Mouse (Mus musculus): Measurements from ENCODE around the gene Col4a4. TPM values are rescaled to one million over a fixed set of nuclear protein-coding genes. Genes with fewer than 3 reads are reported as not detected.

Col4a4 gene
- total and polyA plus RNA-seq, 3 experiments, result 0.27 TPM; not detected in 2

GRCm38 (mm10) chr1:82451927-82452651, 134.6 kb downstream of the Col4a4 start:
- TF ChIP-seq POLR2AphosphoS5 (IDR thresholded peaks at IDR 0.05; ENCODE audit: insufficient replicate concordance, low read depth, low read length), result no peak
- TF ChIP-seq CTCF (IDR thresholded peaks at IDR 0.05; ENCODE audit: low read depth, low read length), result no peak
- TF ChIP-seq GATA2 (IDR thresholded peaks at IDR 0.05; ENCODE audit: borderline replicate concordance, low read depth, low read length), result no peak
- no peak for TF ChIP-seq TAL1 (conservative IDR thresholded peaks at IDR 0.05; ENCODE audit: low read depth, low read length)
- no peak for TF ChIP-seq GATA1 (IDR thresholded peaks at IDR 0.05; ENCODE audit: borderline replicate concordance, low read length)
- Histone ChIP-seq H3K4me3 (ENCODE audit: low read depth, low read length) (no peak overlapping the region), H3K4me1 (ENCODE audit: insufficient read depth, low read depth, low read length) (no peaks in the 10 kb centered on the region), H3K27me3 (ENCODE audit: insufficient read depth, low read length) (0 out of 2 replicates have a peak, but pooled peaks cover 5% of the 10 kb centered on the region), H3K9me3 (replicated peaks) (no peaks in the 10 kb centered on the region), H3K36me3 (replicated peaks) (peaks cover 7% of the 10 kb centered on the region)
- DNase-seq (ENCODE audit: low spot score), result no peak
- no peak for ATAC-seq (ENCODE audit: extremely low read depth, insufficient number of reproducible peaks, low FRiP score, poor library complexity, severe bottlenecking)

GRCm38 (mm10) chr1:82449851-82450250, 136.8 kb downstream of the Col4a4 start:
- 0 out of 2 replicates have a peak, but pooled peaks cover 5% of the 10 kb centered on the region for H3K27me3 ChIP-seq (ENCODE audit: insufficient read depth, low read length)
- H3K4me1 ChIP-seq (ENCODE audit: insufficient read depth, low read depth, low read length), result no peaks in the 10 kb centered on the region
- no peak for ATAC-seq (ENCODE audit: extremely low read depth, insufficient number of reproducible peaks, low FRiP score, poor library complexity, severe bottlenecking)
- peaks cover 24% of the 10 kb centered on the region for H3K36me3 ChIP-seq (replicated peaks)
- H3K9me3 ChIP-seq (replicated peaks), result no peaks in the 10 kb centered on the region
- DNase-seq (ENCODE audit: low spot score), result no peak
- TF ChIP-seq GATA2 (IDR thresholded peaks at IDR 0.05; ENCODE audit: borderline replicate concordance, low read depth, low read length) (no peak), CTCF (IDR thresholded peaks at IDR 0.05; ENCODE audit: low read depth, low read length) (no peak), GATA1 (IDR thresholded peaks at IDR 0.05; ENCODE audit: borderline replicate concordance, low read length) (no peak), POLR2AphosphoS5 (IDR thresholded peaks at IDR 0.05; ENCODE audit: insufficient replicate concordance, low read depth, low read length) (no peak), TAL1 (conservative IDR thresholded peaks at IDR 0.05; ENCODE audit: low read depth, low read length) (no peak)
- H3K4me3 ChIP-seq (ENCODE audit: low read depth, low read length), result no peak overlapping the region

- no peak for TF ChIP-seq POLR2AphosphoS5 (IDR thresholded peaks at IDR 0.05; ENCODE audit: insufficient replicate concordance, low read depth, low read length)
- no peak for TF ChIP-seq TAL1 (conservative IDR thresholded peaks at IDR 0.05; ENCODE audit: low read depth, low read length)
- TF ChIP-seq GATA2 (IDR thresholded peaks at IDR 0.05; ENCODE audit: borderline replicate concordance, low read depth, low read length), result no peak
- no peak for TF ChIP-seq CTCF (IDR thresholded peaks at IDR 0.05; ENCODE audit: low read depth, low read length)
- TF ChIP-seq GATA1 (IDR thresholded peaks at IDR 0.05; ENCODE audit: borderline replicate concordance, low read length), result no peak
- H3K9me3 ChIP-seq (replicated peaks), result no peaks in the 10 kb centered on the region
- DNase-seq (ENCODE audit: low spot score), result no peak
- peaks cover 59% of the 10 kb centered on the region for H3K36me3 ChIP-seq (replicated peaks)
- no peaks in the 10 kb centered on the region for H3K4me1 ChIP-seq (ENCODE audit: insufficient read depth, low read depth, low read length)
- no peak overlapping the region for H3K4me3 ChIP-seq (ENCODE audit: low read depth, low read length)
- ATAC-seq (ENCODE audit: extremely low read depth, insufficient number of reproducible peaks, low FRiP score, poor library complexity, severe bottlenecking), result no peak
- H3K27me3 ChIP-seq (ENCODE audit: insufficient read depth, low read length), result no peaks in the 10 kb centered on the region
Observed at GRCm38 (mm10) chr1:82446049-82446448, 140.6 kb downstream of the Col4a4 start.

GRCm38 (mm10) chr1:82443517-82443916, 143.1 kb downstream of the Col4a4 start:
- no peak for DNase-seq (ENCODE audit: low spot score)
- no peak for TF ChIP-seq TAL1 (conservative IDR thresholded peaks at IDR 0.05; ENCODE audit: low read depth, low read length)
- TF ChIP-seq CTCF (IDR thresholded peaks at IDR 0.05; ENCODE audit: low read depth, low read length), result no peak
- no peak for TF ChIP-seq POLR2AphosphoS5 (IDR thresholded peaks at IDR 0.05; ENCODE audit: insufficient replicate concordance, low read depth, low read length)
- no peak for TF ChIP-seq GATA2 (IDR thresholded peaks at IDR 0.05; ENCODE audit: borderline replicate concordance, low read depth, low read length)
- TF ChIP-seq GATA1 (IDR thresholded peaks at IDR 0.05; ENCODE audit: borderline replicate concordance, low read length), result no peak
- no peaks in the 10 kb centered on the region for H3K4me1 ChIP-seq (ENCODE audit: insufficient read depth, low read depth, low read length)
- ATAC-seq (ENCODE audit: extremely low read depth, insufficient number of reproducible peaks, low FRiP score, poor library complexity, severe bottlenecking), result no peak
- no peak overlapping the region for H3K4me3 ChIP-seq (ENCODE audit: low read depth, low read length)
- no peaks in the 10 kb centered on the region for H3K27me3 ChIP-seq (ENCODE audit: insufficient read depth, low read length)
- H3K36me3 ChIP-seq (replicated peaks), result peaks cover 74% of the 10 kb centered on the region
- H3K9me3 ChIP-seq (replicated peaks), result no peaks in the 10 kb centered on the region

- no peaks in the 10 kb centered on the region for H3K4me1 ChIP-seq (ENCODE audit: insufficient read depth, low read depth, low read length)
- H3K9me3 ChIP-seq (replicated peaks), result no peaks in the 10 kb centered on the region
- H3K27me3 ChIP-seq (ENCODE audit: insufficient read depth, low read length), result no peaks in the 10 kb centered on the region
- no peak overlapping the region for H3K4me3 ChIP-seq (ENCODE audit: low read depth, low read length)
- DNase-seq (ENCODE audit: low spot score) (no peak), ATAC-seq (ENCODE audit: extremely low read depth, insufficient number of reproducible peaks, low FRiP score, poor library complexity, severe bottlenecking) (no peak)
- TF ChIP-seq GATA1 (IDR thresholded peaks at IDR 0.05; ENCODE audit: borderline replicate concordance, low read length) (no peak), GATA2 (IDR thresholded peaks at IDR 0.05; ENCODE audit: borderline replicate concordance, low read depth, low read length) (no peak), CTCF (IDR thresholded peaks at IDR 0.05; ENCODE audit: low read depth, low read length) (no peak), POLR2AphosphoS5 (IDR thresholded peaks at IDR 0.05; ENCODE audit: insufficient replicate concordance, low read depth, low read length) (no peak), TAL1 (conservative IDR thresholded peaks at IDR 0.05; ENCODE audit: low read depth, low read length) (no peak)
- peaks cover 69% of the 10 kb centered on the region for H3K36me3 ChIP-seq (replicated peaks)
Observed at GRCm38 (mm10) chr1:82440123-82440522, 146.5 kb downstream of the Col4a4 start.

- TF ChIP-seq GATA2 (IDR thresholded peaks at IDR 0.05; ENCODE audit: borderline replicate concordance, low read depth, low read length), result no peak
- TF ChIP-seq TAL1 (conservative IDR thresholded peaks at IDR 0.05; ENCODE audit: low read depth, low read length), result no peak
- no peak for TF ChIP-seq POLR2AphosphoS5 (IDR thresholded peaks at IDR 0.05; ENCODE audit: insufficient replicate concordance, low read depth, low read length)
- TF ChIP-seq CTCF (IDR thresholded peaks at IDR 0.05; ENCODE audit: low read depth, low read length), result no peak
- no peak for TF ChIP-seq GATA1 (IDR thresholded peaks at IDR 0.05; ENCODE audit: borderline replicate concordance, low read length)
- H3K27me3 ChIP-seq (ENCODE audit: insufficient read depth, low read length), result no peaks in the 10 kb centered on the region
- peaks cover 70% of the 10 kb centered on the region for H3K36me3 ChIP-seq (replicated peaks)
- ATAC-seq (ENCODE audit: extremely low read depth, insufficient number of reproducible peaks, low FRiP score, poor library complexity, severe bottlenecking) (no peak), DNase-seq (ENCODE audit: low spot score) (no peak)
- H3K9me3 ChIP-seq (replicated peaks), result no peaks in the 10 kb centered on the region
- H3K4me3 ChIP-seq (ENCODE audit: low read depth, low read length), result no peak overlapping the region
- no peaks in the 10 kb centered on the region for H3K4me1 ChIP-seq (ENCODE audit: insufficient read depth, low read depth, low read length)
Observed at GRCm38 (mm10) chr1:82437273-82437672, 149.4 kb downstream of the Col4a4 start.

Data from G1E (cell line).